Mouse (Mus musculus): ENCODE measurements around the gene Bricd5. TPM values are rescaled to one million over a fixed set of nuclear protein-coding genes. Genes with fewer than 3 reads are reported as not detected.

The Bricd5 gene
- total RNA-seq, 1 experiment from 2014 or later = 1.2 TPM

- ATAC-seq (replicated peaks in 1 of 2; ENCODE audit: insufficient read depth in 1 of 2, low FRiP score in 2 of 2, low TSS enrichment in 1 of 2, low read depth in 1 of 2, poor library complexity in 2 of 2, severe bottlenecking in 2 of 2) = peak in 1 of 2 experiments; percentile 15; a peak in 1 of 4 replicates
Measured at GRCm38 (mm10) chr17:24477053-24477984, 3.6 kb downstream of the Bricd5 start.

GRCm38 (mm10) chr17:24477985-24478600 lies 4.4 kb downstream of the Bricd5 start:
- no peak for ATAC-seq (replicated peaks in 1 of 2; ENCODE audit: insufficient read depth in 1 of 2, low FRiP score in 2 of 2, low TSS enrichment in 1 of 2, low read depth in 1 of 2, poor library complexity in 2 of 2, severe bottlenecking in 2 of 2)

- ATAC-seq (replicated peaks in 1 of 2; ENCODE audit: insufficient read depth in 1 of 2, low FRiP score in 2 of 2, low TSS enrichment in 1 of 2, low read depth in 1 of 2, poor library complexity in 2 of 2, severe bottlenecking in 2 of 2) = peak; percentile 92 to 94
Measured at GRCm38 (mm10) chr17:24478663-24479380, 5.1 kb downstream of the Bricd5 start, which contains the start of gene Mlst8. TSS of gene Mlst8 (minus strand) at chr17:24479078.

- ATAC-seq (replicated peaks in 1 of 2; ENCODE audit: insufficient read depth in 1 of 2, low FRiP score in 2 of 2, low TSS enrichment in 1 of 2, low read depth in 1 of 2, poor library complexity in 2 of 2, severe bottlenecking in 2 of 2) = no peak
Measured at GRCm38 (mm10) chr17:24479431-24479830, 5.7 kb downstream of the Bricd5 start.

GRCm38 (mm10) chr17:24480201-24480826 lies 6.6 kb downstream of the Bricd5 start:
- ATAC-seq (replicated peaks in 1 of 2; ENCODE audit: insufficient read depth in 1 of 2, low FRiP score in 2 of 2, low TSS enrichment in 1 of 2, low read depth in 1 of 2, poor library complexity in 2 of 2, severe bottlenecking in 2 of 2) = no peak

- no peak for ATAC-seq (replicated peaks in 1 of 2; ENCODE audit: insufficient read depth in 1 of 2, low FRiP score in 2 of 2, low TSS enrichment in 1 of 2, low read depth in 1 of 2, poor library complexity in 2 of 2, severe bottlenecking in 2 of 2)
Measured at GRCm38 (mm10) chr17:24481027-24481815, 7.5 kb downstream of the Bricd5 start.

GRCm38 (mm10) chr17:24483495-24483894 lies 9.8 kb downstream of the Bricd5 start:
- no peak for ATAC-seq (replicated peaks in 1 of 2; ENCODE audit: insufficient read depth in 1 of 2, low FRiP score in 2 of 2, low TSS enrichment in 1 of 2, low read depth in 1 of 2, poor library complexity in 2 of 2, severe bottlenecking in 2 of 2)

- no peak for ATAC-seq (replicated peaks in 1 of 2; ENCODE audit: insufficient read depth in 1 of 2, low FRiP score in 2 of 2, low TSS enrichment in 1 of 2, low read depth in 1 of 2, poor library complexity in 2 of 2, severe bottlenecking in 2 of 2)
Measured at GRCm38 (mm10) chr17:24485090-24485860, 11.6 kb downstream of the Bricd5 start.

GRCm38 (mm10) chr17:24488186-24488661 lies 14.5 kb downstream of the Bricd5 start, which contains the start of gene Caskin1:
TSS of gene Caskin1 (plus strand) at chr17:24488601.
- peak in 1 of 2 experiments; percentile 14; a peak in 1 of 4 replicates for ATAC-seq (replicated peaks in 1 of 2; ENCODE audit: insufficient read depth in 1 of 2, low FRiP score in 2 of 2, low TSS enrichment in 1 of 2, low read depth in 1 of 2, poor library complexity in 2 of 2, severe bottlenecking in 2 of 2)

GRCm38 (mm10) chr17:24488662-24489264 lies 15.1 kb downstream of the Bricd5 start:
- ATAC-seq (replicated peaks in 1 of 2; ENCODE audit: insufficient read depth in 1 of 2, low FRiP score in 2 of 2, low TSS enrichment in 1 of 2, low read depth in 1 of 2, poor library complexity in 2 of 2, severe bottlenecking in 2 of 2) = peak; percentile 46 to 59; a peak in 3 of 4 replicates

GRCm38 (mm10) chr17:24489265-24490030 lies 15.8 kb downstream of the Bricd5 start:
- no peak for ATAC-seq (replicated peaks in 1 of 2; ENCODE audit: insufficient read depth in 1 of 2, low FRiP score in 2 of 2, low TSS enrichment in 1 of 2, low read depth in 1 of 2, poor library complexity in 2 of 2, severe bottlenecking in 2 of 2)

GRCm38 (mm10) chr17:24490399-24490798 lies 16.7 kb downstream of the Bricd5 start:
- ATAC-seq (replicated peaks in 1 of 2; ENCODE audit: insufficient read depth in 1 of 2, low FRiP score in 2 of 2, low TSS enrichment in 1 of 2, low read depth in 1 of 2, poor library complexity in 2 of 2, severe bottlenecking in 2 of 2) = no peak

- ATAC-seq (replicated peaks in 1 of 2; ENCODE audit: insufficient read depth in 1 of 2, low FRiP score in 2 of 2, low TSS enrichment in 1 of 2, low read depth in 1 of 2, poor library complexity in 2 of 2, severe bottlenecking in 2 of 2) = peak; percentile 49 to 56; a peak in 1 of 4 replicates
Measured at GRCm38 (mm10) chr17:24494627-24495335, 21.1 kb downstream of the Bricd5 start.

- no peak for ATAC-seq (replicated peaks in 1 of 2; ENCODE audit: insufficient read depth in 1 of 2, low FRiP score in 2 of 2, low TSS enrichment in 1 of 2, low read depth in 1 of 2, poor library complexity in 2 of 2, severe bottlenecking in 2 of 2)
Measured at GRCm38 (mm10) chr17:24495443-24495842, 21.8 kb downstream of the Bricd5 start.
